Mouse (Mus musculus): ENCODE data around the gene Pde10a.

The Pde10a gene

DNA sequence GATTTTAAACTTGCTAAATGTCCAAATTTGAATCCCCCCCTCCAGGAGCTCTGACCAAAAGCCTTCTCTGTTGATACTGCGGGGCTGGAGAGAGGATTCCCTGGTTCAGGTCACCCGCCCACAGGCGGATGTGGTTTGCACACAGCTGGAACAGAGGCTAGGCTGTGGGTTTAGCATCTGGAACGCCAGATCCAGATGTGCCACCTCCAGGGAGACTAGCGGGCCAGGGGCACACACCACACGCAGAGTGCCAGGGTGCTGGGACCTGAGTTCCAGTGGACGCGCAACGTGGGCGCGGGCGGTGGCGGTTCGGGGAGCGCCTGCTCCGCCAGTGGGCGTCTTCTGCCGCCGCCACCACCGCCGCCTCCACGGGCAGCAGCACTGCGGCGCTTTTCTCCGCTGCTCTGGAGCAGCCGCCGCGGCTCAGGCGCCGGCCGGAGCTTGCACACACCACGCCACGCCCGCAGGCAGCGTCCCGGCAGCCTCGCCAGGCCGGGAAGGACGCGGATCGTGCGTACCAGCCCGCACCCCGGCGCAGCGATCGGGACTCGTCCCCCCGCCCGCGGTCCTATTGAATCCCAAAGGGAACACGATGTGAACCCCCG, 275.4 kb downstream of the Pde10a start:
- in situ Hi-C loops (cut with MboI, MseI): no loop called here

DNA sequence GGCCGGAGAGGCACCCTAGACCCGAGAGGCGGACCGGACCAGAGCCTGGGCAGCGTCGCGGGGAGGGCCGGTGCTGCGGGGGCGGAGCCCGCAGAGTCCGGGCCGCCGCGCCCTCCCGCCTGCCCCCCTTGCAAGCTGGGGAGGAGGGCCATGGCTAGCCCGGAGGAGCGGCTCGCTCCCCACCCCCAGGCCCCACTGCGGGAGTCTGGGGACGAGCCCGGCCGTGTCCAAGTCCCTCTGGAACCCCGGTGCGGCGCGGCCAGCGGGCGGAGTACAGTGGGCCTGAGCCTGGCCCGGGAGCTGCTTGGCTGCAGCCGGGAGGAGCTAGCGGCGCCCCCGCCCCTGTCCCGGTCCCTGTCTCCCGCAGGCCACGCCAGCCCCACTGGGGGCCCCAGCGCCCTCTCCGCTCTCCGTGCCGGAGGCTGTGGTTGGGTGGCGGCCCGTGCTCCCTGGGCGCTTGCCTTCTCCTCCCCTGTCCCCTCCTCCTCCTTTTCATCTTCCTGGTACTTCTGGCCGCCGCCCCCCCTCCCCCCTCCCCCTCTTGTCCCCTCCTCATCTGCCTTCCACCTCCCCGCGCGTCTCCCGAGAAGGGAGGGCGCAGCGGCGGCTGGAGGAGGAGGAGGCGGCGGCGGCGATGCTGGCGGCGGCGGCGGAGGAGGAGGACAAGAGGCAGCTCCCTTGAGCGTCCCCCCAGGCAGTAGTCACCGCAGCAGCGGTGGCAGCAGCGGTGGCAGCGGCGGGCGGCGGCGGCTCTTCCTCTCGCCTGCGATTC, 276.1 kb downstream of the Pde10a start:
- in situ Hi-C loops (cut with MboI, MseI): no loop called here

DNA sequence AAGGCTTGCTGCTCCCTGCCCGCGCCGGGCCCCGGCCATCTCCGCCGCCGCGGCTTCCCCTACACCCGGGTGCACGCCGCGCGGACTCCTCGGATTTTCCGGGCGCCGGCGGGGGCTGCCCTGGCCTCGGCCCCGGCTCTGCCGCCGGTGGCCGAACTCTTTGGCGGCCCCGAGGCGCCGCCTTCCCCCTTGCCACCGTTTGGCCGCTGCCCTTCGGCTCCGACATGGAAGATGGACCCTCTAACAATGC, 276.6 kb downstream of the Pde10a start:
- in situ Hi-C loops (cut with MboI, MseI): no loop called here

DNA sequence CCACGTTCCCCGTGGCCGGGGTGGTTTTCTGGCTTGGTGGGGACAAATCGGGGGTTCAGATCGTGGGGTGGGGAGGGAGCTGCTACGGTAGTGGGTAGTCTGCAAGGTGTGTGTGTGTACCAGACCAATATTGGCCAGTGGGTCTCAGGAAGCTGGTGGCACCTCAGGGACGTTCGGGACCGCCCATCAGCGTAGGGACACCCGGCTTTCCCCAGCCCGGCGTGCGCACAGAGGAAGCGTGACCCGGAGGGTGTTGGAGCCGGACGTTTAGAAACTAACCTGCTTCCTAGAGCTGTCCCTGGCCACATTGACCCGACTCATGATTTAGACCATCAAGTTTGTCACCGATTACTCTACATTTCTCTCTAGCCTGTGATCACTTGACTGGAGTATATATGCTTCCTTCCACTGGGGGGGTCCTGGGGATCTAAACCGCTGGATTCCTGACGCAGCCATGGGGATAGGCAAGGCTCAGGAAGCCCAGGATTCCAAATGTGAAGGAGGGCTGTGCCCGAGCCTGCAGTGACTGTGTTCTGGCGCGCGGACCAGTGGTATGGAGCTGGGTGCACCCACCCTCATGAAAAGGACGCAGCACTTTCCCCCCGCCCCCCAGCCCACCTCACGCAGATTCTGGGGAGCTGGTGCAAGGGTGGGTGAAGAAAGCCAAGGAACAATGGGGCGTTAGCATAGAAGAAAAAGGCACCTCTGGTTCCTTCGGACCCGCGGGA, 277.2 kb downstream of the Pde10a start:
- in situ Hi-C loops (cut with MboI, MseI): no loop called here

DNA sequence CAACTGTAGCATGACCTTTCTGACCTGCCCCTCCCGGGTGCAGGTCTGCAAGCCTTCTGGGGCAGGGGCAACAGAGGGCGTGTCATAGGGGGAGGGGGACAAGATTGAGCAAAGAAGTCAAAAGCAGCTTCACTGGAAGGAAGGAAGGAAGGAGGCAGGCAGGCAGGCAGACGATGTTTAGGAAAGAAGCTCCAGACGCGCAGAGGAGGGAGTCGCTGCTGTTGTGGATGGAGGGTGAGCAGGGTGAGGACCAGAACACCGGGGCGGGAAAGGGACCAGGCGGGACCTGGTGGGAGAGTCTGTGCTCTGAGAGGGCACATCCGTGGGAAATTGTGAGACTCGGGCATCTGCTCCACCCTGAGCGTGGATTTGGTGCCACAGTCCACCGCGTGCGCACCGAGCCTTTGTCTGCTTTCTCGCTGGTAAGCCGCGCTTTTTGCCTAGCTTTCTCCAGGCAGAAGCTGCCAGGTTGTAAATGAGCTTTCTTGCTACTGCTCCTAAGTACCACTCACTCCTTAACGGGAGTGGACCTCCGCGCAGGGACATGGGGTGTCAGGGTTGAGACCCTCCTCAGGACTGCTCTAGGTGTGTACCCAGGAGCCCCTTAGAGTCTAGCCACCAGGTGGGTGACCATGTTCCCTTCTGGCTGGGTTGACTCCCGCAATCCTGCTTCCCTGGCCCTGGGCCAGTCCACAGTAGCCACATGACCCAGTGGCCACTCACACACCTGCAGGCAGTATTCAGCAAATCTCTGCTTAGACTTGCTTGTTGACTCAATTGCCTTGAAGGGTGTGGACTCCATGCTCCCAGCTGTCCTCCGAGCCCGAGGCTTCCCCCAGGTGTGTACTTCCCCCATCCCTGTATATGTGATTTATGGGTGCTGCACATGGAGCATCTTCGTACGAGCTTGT, 278.0 kb downstream of the Pde10a start:
- in situ Hi-C loops (cut with MboI, MseI): no loop called here

DNA sequence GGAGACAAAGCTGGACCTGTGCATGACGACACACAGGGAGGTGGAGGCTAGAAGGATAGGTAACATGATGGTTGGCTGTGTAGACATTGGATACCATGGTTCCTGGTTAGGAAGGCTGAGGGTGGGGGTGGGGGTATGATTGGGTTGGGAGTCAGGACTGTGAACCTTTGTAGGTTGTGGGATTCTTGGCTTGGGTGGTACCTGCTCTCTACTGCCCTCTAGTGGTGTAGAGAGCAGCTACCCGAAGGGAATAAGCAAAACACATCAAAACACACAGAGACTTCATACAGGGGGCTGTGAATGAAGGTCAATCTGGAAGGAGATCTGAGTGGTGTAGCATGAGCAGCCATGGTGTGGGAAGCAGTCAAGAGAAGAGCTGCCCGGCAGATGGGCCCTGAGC, 282.2 kb downstream of the Pde10a start:
- in situ Hi-C loops (cut with MboI, MseI): no loop called here

DNA sequence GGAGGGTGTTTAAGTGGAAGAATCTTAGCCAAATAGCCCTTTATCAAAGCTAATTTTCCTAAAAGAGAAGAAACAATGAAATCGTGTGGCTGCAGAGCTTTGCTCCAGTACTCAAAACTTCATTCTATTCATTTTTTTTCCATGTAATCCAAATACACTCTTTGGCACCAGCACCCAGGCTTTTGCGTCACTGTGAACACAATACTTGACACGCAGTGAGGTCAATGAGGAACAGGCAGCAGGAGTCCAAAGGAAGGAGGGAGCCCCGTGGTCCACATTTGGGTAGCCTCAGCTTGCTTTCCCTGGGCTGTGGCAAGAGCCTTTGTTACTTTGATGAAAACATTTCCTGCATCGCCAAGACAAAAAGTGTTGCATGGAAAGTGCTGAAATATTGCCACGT, 284.6 kb downstream of the Pde10a start:
- in situ Hi-C loops (cut with MboI, MseI): no loop called here

DNA sequence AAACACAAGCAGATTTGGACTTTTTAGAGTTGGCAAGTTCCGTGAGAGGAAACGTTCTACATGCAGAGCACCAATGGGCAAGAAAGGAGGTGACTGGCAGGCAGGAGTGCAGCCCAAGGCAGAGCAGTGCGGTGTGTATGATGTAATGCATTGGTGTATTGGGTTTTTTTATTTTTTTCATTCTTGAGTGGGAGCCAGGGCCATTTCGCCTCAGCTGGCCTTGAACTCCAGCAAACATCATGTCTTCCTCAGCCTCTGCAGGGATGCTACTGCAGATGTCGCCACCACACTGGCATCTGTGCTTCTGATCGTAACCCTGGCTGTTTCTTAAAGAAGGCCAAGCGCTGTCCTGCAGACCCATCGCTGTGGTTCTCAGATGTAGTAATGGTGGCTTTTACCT, 285.0 kb downstream of the Pde10a start:
- in situ Hi-C loops (cut with MboI, MseI): no loop called here

DNA sequence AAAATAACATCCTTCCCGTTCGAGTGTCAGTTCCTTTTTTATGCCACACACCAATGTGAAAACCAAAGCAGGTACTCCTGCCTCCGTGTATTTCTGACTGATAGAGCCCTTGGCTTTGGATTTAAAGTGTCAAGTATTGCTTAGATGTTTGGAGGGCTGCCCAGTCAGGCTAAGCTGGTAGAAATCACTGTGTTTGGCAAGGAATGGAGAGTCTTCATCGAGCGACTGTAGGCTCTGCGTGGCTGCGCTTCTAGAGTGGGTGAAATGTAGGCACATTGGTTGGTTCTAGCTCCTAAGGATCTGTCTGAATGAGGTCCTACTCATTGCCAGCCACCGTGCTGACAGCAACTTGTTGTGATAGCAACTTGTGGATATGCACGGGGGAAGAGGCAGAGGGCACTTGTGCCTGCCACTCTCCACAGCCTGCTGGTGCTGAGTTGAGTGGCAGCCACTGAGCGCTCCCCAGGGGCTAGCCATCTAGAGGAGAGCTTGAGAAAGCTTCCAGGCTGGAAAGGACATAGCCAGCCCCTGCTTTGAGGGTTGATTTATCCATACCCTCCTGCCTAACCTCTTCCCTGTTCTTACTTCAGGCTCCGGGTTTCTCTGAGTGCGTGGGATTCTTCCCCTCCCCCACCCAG, 287.2 kb downstream of the Pde10a start:
- in situ Hi-C loops (cut with MboI, MseI): no loop called here

DNA sequence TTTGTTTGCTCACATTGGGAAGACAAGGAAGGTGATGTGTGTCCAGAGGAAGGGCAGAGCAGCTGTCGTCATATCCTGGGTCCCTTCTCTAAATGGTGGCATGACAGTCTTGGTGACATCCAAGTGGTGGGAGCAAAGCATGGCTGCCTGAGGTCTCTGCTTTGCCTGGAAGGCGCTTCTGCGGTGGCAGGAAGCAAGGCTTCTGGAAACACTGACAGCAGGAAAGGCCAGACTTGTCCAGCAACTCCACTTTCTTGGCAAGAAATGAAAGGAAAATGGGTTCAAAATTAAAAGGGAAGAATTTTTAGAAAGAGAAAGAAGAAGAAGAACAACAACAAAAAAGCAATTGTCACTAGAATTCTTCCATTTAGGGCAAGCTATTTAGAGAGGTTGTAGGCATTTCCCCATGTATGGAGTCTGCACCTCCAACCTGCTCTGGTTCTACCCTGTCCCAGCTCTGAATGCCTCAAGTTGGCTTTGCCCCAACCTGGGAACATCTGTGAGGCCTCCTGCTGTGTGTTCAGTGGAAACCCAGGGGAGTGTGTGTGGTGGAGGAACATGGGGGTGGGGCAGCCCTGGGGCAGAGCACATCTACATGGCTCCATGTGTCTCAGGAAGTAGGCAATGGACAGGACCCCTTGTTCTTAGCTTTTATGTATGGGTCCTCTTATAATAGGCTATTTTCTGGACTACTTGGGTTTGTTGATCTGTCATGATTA, 288.8 kb downstream of the Pde10a start:
- in situ Hi-C loops (cut with MboI, MseI): no loop called here

DNA sequence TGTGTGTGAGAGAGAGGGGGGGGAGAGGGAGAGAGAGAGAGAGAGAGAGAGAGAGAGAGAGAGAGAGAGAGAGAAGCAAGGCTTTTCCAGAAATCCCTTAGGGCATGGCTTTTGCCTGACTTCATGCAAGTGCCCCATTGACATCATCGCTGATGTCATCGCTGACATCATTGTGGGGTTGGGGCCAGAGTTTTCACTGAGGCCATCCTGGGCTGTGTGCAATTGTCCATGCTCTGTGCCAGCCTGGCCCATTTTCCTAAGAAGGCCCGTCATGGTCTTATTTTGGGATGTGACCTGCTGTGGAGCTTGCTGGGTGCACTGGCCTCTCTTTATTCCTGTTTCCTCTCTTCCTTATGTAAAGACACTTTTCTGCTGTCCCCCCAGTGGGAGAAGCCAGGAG, 290.2 kb downstream of the Pde10a start:
- in situ Hi-C loops (cut with MboI, MseI): no loop called here

DNA sequence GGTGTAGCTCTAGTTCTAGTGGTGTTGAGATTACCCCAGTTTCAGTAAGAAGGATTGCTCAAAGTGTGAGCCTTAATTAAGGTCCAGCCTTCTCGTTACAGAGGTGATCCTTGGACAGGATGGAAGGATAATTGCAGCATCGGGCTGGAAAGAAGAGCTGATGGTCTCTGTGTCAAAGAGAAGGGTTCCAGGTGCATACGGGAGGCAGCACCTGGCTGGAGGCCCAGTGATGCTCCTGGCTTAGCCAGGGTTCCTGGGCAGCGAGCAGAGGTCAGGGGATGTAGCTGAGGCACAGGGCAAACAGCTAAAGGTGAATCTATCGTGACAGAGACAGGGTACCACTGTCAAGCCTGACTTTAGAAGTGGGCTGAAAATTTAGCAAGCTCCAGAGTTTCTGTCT, 290.7 kb downstream of the Pde10a start:
- in situ Hi-C loops (cut with MboI, MseI): no loop called here

DNA sequence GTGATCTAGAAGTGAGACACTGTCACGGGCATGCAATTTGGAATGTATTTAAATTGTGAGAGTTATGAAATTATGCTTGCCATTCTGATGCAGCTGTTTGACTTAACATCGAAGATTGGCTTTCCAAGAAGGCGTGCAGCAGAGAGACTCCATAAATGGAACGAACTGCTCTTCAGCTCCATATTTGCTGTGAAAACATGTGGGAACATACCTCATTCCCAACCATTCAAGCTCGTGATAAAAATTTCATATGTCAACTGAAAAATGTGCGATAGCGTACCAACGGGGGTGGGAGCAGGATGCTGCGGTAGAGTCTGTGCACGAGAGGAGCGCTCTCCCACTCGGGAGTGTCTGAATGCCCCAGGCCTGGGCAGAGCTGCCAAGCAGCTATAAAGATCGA, 293.5 kb downstream of the Pde10a start:
- in situ Hi-C loops (cut with MboI, MseI): no loop called here

DNA sequence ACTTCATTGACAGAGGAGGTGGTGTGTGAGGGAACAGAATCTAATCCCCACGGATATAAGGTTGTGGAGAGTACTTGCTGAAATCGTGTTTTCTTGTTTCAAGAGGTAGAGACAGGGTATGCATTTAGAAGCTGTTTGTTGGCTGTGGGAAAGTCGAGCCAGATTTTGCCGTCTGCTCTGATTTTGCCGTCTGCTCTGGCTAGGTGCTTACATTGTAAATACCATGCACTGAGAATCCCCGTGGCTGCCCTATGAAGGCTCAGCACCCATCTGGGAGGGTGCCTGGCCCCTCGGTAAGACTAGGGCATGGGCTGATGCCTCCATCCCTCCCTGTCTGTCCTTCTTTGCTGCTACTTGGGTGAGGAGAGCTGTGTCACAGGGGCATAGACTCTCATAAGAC, 298.4 kb downstream of the Pde10a start:
- in situ Hi-C loops (cut with MboI, MseI): no loop called here

DNA sequence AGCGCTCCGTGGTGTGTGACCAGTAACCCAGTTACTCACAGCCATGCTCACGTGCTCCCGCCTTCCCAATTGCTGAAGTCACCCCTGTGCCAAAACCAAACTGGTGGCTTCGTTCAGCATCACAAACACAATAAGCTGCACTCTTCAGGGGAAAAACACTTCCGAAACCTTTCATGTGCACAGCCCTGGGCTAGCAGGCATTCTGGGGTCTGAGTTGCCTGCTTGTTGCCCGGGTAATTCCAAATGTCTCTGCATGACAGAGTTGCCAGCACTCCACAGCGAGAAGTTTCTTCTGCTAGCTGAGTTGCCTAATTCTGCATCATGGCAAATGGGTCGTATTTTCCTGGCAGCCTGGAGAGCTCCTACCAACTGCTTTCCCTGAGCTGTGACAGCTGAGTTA, 302.0 kb downstream of the Pde10a start:
- in situ Hi-C loops (cut with MboI, MseI): no loop called here

DNA sequence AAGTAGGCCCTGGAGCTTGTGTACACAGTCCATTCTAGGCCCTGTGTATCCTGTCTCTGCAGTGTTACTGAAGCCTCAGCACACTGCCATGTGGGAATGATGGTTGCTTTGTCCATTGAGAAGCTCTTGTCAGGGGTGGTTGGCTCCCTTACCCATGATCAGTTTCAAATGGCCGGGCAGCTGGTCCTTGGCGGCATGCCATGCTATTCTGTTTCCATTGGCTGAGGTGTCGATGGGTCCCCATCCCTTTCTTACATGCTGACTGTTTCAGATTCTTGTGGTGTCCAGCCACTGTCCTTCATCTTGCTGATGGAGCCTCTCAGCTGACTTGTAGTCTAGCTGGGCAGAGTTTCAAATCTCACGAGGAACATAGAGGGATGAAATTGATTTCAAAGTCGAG, 305.8 kb downstream of the Pde10a start:
- in situ Hi-C loops (cut with MboI, MseI): no loop called here

DNA sequence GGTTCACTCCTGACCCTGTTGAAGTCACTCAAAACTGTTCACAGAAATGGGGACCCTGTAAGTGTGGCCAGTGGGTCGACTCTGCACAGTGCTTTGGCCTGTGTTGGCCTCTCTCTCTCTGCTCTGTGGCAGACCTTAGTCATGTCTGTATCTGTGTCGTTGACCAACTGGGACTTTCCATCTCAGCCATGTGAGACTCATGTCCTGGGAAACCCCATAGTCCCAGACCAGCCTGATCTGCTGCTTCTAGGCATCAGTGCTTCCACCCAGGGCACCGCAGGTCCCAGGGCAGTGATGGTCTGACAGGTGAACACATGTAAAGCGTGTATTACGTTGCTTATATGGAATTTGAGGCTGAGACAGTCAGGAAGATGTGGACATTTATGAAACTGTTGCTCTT, 311.1 kb downstream of the Pde10a start:
- in situ Hi-C loops (cut with MboI, MseI): no loop called here

DNA sequence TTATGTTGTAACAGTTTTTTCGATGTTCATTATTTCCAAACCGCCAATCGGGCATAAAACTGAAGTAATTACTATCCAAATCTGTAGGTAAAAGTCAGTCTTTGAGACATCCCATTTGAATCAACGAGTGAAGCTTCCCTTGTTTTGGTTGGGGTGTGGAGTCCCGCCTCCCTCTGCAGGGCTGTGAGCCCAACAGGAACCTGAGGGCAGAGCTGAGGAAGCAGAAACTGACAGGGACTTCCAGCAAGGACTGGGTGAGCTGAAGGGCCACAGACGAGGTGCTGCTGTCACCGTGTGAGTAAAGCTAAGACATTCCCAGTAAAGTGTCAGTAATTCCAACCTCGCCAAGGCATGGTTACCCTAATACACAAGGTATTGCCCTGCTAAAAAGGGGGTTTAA, 313.1 kb downstream of the Pde10a start:
- in situ Hi-C loops (cut with MboI, MseI): no loop called here

DNA sequence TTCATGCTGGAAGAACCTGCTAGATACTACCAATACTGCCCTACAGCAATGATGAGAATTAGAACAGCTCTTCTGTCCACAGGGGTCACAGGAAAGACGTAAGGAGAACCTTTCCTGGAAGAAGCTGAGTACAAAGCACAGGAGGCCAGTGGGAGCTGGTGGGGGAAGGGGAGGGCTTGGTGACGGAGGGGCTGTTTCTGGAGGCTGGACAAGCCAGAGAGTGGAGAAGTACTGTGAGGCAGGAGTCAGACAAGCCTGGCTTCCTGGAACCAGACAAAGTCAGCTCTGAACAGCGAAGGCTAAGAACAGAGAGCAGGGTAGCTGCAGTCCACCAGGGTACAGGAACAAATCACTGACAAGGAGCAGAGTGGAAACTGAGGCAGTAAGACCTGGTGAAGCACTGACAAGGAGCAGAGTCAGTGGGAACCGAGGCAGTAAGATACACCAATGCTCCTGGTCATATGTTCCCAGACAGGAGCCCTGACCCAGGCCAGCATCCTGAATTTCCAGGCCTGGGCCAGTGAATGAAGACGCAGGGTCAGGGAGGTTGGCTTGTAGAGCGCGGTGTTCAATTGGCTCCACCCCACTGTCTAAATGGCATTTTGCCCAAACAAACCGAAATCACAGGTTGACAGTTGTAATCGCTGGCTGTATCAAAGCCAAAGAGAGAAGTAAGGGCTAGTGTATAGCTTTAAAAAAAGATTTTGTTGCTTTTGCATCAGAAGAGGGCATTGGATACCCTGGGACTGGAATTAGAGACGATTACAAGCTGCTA, 314.3 kb downstream of the Pde10a start:
- in situ Hi-C loops (cut with MboI, MseI): no loop called here

DNA sequence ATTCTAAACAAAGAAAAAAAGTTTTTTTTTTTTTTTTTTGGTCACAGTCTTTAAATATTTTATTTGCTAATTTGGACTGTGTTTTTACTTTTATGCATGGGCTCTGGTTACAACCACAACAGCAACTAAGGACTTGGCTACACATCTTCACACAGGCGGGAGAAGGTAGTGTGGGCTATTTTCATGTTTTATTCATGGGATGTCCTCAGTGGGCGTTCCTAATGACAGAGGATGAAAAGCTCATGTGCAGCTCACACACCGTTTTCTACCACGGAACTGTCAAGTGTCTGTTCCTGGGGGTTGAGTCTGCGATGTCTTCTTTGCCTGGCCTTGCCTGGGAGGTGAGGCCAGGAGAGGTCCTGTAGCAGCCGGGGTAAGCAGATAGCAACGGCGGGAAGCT, 315.9 kb downstream of the Pde10a start:
- in situ Hi-C loops (cut with MboI, MseI): no loop called here

Measured in regulatory T cell (primary cell).